ENCODE assay signal across 12 mouse cellular contexts in genomic region chr3:57445706-57446105, GRCm38 (mm10). TPM values are rescaled to one million over a fixed set of nuclear protein-coding genes. Genes with fewer than 3 reads are reported as not detected.
A peak's percentile ranks its signal among the peaks of the same experiment; 100 is the strongest.
DNase-seq lines count a peak whose midpoint lies in the region; ATAC-seq and TF ChIP-seq lines count a peak whose summit lies in the region.
"Had no signal": no experiment of that assay in that cellular context is flagged by ENCODE, and none has a peak within 500 bp of the region (broad histone marks: within the 10 kb centered on the region; RNA-seq: fewer than 3 reads in every experiment).

No protein-coding gene starts in this region.

- H3K27me3 ChIP-seq in heart, embryonic 12.5 days (replicated peaks): no peaks in the 10 kb centered on the region
- no peaks in the 10 kb centered on the region for H3K27me3 ChIP-seq in heart, adult 2 months (ENCODE audit: control insufficient read depth, insufficient read depth, low read length)
- H3K27me3 ChIP-seq in stomach, embryonic 14.5 days (ENCODE audit: control insufficient read depth, insufficient read depth, low read length): no peaks in the 10 kb centered on the region
- H3K27me3 ChIP-seq in hindbrain, embryonic 10.5 days (ENCODE audit: insufficient read depth, poor library complexity, severe bottlenecking): no peaks in the 10 kb centered on the region
- H3K27me3 ChIP-seq: embryonic facial prominence, embryonic 12.5 days had no signal

- H3K9ac ChIP-seq in heart, embryonic 12.5 days: no peak overlapping the region
- no peak overlapping the region for H3K9ac ChIP-seq in heart, adult 2 months (ENCODE audit: low read depth, low read length)
- H3K9ac ChIP-seq in stomach, embryonic 14.5 days (replicated peaks; ENCODE audit: low read depth, low read length): no peak overlapping the region
- H3K9ac ChIP-seq: embryonic facial prominence, embryonic 12.5 days had no signal

- TF ChIP-seq POLR2A in heart, adult 2 months (IDR thresholded peaks at IDR 0.05; ENCODE audit: insufficient read depth, low read depth, low read length): no peak

- H3K27ac ChIP-seq in heart, embryonic 12.5 days (ENCODE audit: poor library complexity, severe bottlenecking): peak overlapping the region; percentile 16; the same call in 1 of the 2 replicates
- H3K27ac ChIP-seq in heart, adult 2 months: no peak overlapping the region
- no peak overlapping the region for H3K27ac ChIP-seq in stomach, embryonic 14.5 days (ENCODE audit: low read length)
- no peak overlapping the region for H3K27ac ChIP-seq in hindbrain, embryonic 10.5 days
- H3K27ac ChIP-seq: embryonic facial prominence, embryonic 12.5 days had no signal

- intact Hi-C loops in heart, adult 2 months (cut with DNase I): loop anchor here (5.0 kb wide), 1 partner anchor 113 kb away; no protein-coding TSS in a partner anchor

- no peaks in the 10 kb centered on the region for H3K79me2 ChIP-seq in heart, adult 2 months (replicated peaks; ENCODE audit: control insufficient read depth, insufficient read depth, low read length)

- no peaks in the 10 kb centered on the region for H3K36me3 ChIP-seq in heart, embryonic 12.5 days
- H3K36me3 ChIP-seq in heart, adult 2 months (ENCODE audit: control insufficient read depth, insufficient read depth, low read length): no peaks in the 10 kb centered on the region
- no peaks in the 10 kb centered on the region for H3K36me3 ChIP-seq in stomach, embryonic 14.5 days (ENCODE audit: control insufficient read depth, insufficient read depth, low read length)
- no peaks in the 10 kb centered on the region for H3K36me3 ChIP-seq in hindbrain, embryonic 10.5 days
- H3K36me3 ChIP-seq: embryonic facial prominence, embryonic 12.5 days had no signal

- H3K4me1 ChIP-seq in heart, embryonic 12.5 days (replicated peaks): peaks cover 13% of the 10 kb centered on the region; the same call in 1 of the 2 replicates
- H3K4me1 ChIP-seq in heart, adult 2 months (ENCODE audit: control insufficient read depth, insufficient read depth, low read length): no peaks in the 10 kb centered on the region; the same call in 1 of the 2 replicates
- peaks cover 3% of the 10 kb centered on the region; the same call in 1 of the 2 replicates for H3K4me1 ChIP-seq in stomach, embryonic 14.5 days (ENCODE audit: control insufficient read depth, insufficient read depth, low read length)
- no peaks in the 10 kb centered on the region for H3K4me1 ChIP-seq in hindbrain, embryonic 10.5 days (replicated peaks)
- H3K4me1 ChIP-seq: embryonic facial prominence, embryonic 12.5 days had no signal

- TF ChIP-seq EP300 in heart, adult 2 months (IDR thresholded peaks at IDR 0.05; ENCODE audit: insufficient read depth, low read depth, low read length): no peak

- H3K4me2 ChIP-seq in heart, embryonic 12.5 days: no peak overlapping the region
- H3K4me2 ChIP-seq in stomach, embryonic 14.5 days (replicated peaks; ENCODE audit: low read depth, low read length): no peak overlapping the region
- H3K4me2 ChIP-seq: embryonic facial prominence, embryonic 12.5 days had no signal

- ATAC-seq in heart, embryonic 12.5 days (ENCODE audit: insufficient number of reproducible peaks, low FRiP score): no peak
- ATAC-seq in stomach, embryonic 14.5 days (ENCODE audit: insufficient number of reproducible peaks, insufficient read depth, low FRiP score, low read depth): peak; percentile 64; the same call in 1 of the 2 replicates

- TF ChIP-seq CTCF in heart, adult 2 months (IDR thresholded peaks at IDR 0.05): no peak

- H3K9me3 ChIP-seq in heart, embryonic 12.5 days (replicated peaks): no peaks in the 10 kb centered on the region
- H3K9me3 ChIP-seq in stomach, embryonic 14.5 days (ENCODE audit: control insufficient read depth, low read depth, low read length): no peaks in the 10 kb centered on the region
- H3K9me3 ChIP-seq in hindbrain, embryonic 10.5 days: no peaks in the 10 kb centered on the region
- H3K9me3 ChIP-seq: embryonic facial prominence, embryonic 12.5 days had no signal

- no peak overlapping the region for H3K4me3 ChIP-seq in heart, embryonic 12.5 days
- H3K4me3 ChIP-seq in heart, adult 2 months: no peak overlapping the region
- H3K4me3 ChIP-seq in stomach, embryonic 14.5 days (ENCODE audit: low read depth, low read length): no peak overlapping the region
- H3K4me3 ChIP-seq in hindbrain, embryonic 10.5 days: no peak overlapping the region
- H3K4me3 ChIP-seq: embryonic facial prominence, embryonic 12.5 days had no signal

- WGBS in heart, embryonic 12.5 days: 41% methylated on average over 3 of the region's 3 CpGs
- 19% methylated on average over 3 of the region's 3 CpGs for WGBS in heart, adult 2 months
- WGBS in stomach, embryonic 14.5 days: 29% methylated on average over 3 of the region's 3 CpGs
- 54% methylated on average over 3 of the region's 3 CpGs for WGBS in hindbrain, embryonic 10.5 days

- DNase-seq in heart, adult 2 months: no peak
- peak; percentile 24 for DNase-seq in right cerebral cortex, postnatal 4 days
- DNase-seq in right cerebral cortex, postnatal 14 days: no peak
- DNase-seq in kidney, postnatal 10 days: peak; percentile 90
- no peak for DNase-seq in urinary bladder, postnatal 36 days (ENCODE audit: low spot score in 2 of 2)
- DNase-seq in hindbrain, embryonic 10.5 days (ENCODE audit: low spot score): no peak
- DNase-seq: thymus, postnatal 14 days had no signal

RNA-seq across cellular contexts. Expression of gene Tm4sf4, which starts 20.6 kb away (rescaled TPM):
- polyA plus RNA-seq in heart, embryonic 12.5 days (2016; fragmentation: Nextera tagmentation; extraction: Ambion mirVana): 0.52 TPM in 1 of 2 replicates, not detected in the other
- under 1 TPM; 0.14 to 0.16 TPM for total RNA-seq in heart, adult 2 months (2021)
- polyA plus RNA-seq in heart, adult 2 months (2012; rRNA removed): 0.14 and 0.23 TPM in 2 replicates
- 2.2 and 4.2 TPM in 2 replicates for polyA plus RNA-seq in stomach, embryonic 14.5 days (2014; fragmentation: Nextera tagmentation; extraction: Ambion mirVana)
- 0.20 TPM in 1 of 2 replicates, not detected in the other for polyA plus RNA-seq in hindbrain, embryonic 10.5 days (2016; fragmentation: Nextera tagmentation; extraction: Ambion mirVana)
- total RNA-seq: granulocyte monocyte progenitor cell, adult 5-6 weeks; left cerebral cortex, adult 8-10 months had no signal
- polyA plus RNA-seq: embryonic facial prominence, embryonic 12.5 days had no signal

Comparison
In these comparisons a context has a peak if more than half of its experiments do, and no peak if none do; other contexts are left out.
1. DNase-seq: peak in right cerebral cortex, postnatal 4 days (single experiment) and kidney, postnatal 10 days (single experiment); none in heart, adult 2 months (0 of 2), right cerebral cortex, postnatal 14 days (single experiment), urinary bladder, postnatal 36 days (0 of 2) and hindbrain, embryonic 10.5 days (single experiment).